ENCODE assay signal across 30 mouse cellular contexts in the genomic region with DNA sequence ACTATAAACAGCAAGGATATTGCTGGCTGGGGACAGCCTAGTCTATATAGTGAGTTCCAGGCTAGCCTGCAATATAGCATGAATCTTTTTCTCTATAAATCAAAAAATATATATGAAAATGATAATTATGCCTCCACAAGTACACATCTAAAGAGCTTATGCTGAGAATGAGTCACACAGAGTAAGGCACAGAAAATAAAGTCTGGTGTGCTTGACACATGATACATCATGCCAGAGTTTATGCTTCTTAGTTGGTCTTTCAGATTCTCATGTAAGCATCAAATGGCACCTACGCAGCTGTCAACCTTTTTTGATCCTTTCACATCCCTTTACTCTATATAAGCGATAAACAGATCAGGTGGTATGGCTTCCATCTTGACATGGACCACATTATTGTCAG.
"Had no signal": no experiment of that assay in that cellular context is flagged by ENCODE, and none has a peak within 500 bp of the region (broad histone marks: within the 10 kb centered on the region; RNA-seq: fewer than 3 reads in every experiment).

No protein-coding gene starts in this region.

- H3K27ac ChIP-seq: limb, embryonic 10.5 days; limb, embryonic 12.5 days; limb, embryonic 13.5 days; limb, embryonic 15.5 days; liver, embryonic 12.5 days; liver, embryonic 13.5 days; liver, embryonic 14.5 days; liver, embryonic 15.5 days; lung, embryonic 15.5 days; macrophage; midbrain, embryonic 10.5 days; midbrain, embryonic 12.5 days; midbrain, embryonic 13.5 days; midbrain, embryonic 15.5 days; neural tube, embryonic 12.5 days had no signal

- DNase-seq: left cerebral cortex, postnatal 4 days; liver; liver, embryonic 13.5 days; liver, postnatal 0 days; lung, adult 18-20 months; lung, adult 2 months; lung, embryonic 14.5 days; lung, postnatal 10 days; lung, postnatal 14 days; lung, postnatal 36 days; lung, postnatal 4 days; midbrain, embryonic 14.5 days had no signal

- H3K4me3 ChIP-seq: limb, embryonic 10.5 days; limb, embryonic 12.5 days; limb, embryonic 13.5 days; limb, embryonic 15.5 days; liver, embryonic 12.5 days; liver, embryonic 13.5 days; liver, embryonic 15.5 days; lung, embryonic 15.5 days; megakaryocyte, embryonic 14.5 days; midbrain, embryonic 10.5 days; midbrain, embryonic 12.5 days; midbrain, embryonic 13.5 days; midbrain, embryonic 15.5 days; myocyte; neural tube, embryonic 12.5 days had no signal

- ATAC-seq: liver, embryonic 12.5 days; liver, postnatal 0 days; lung, postnatal 0 days; midbrain, embryonic 13.5 days; midbrain, embryonic 15.5 days; midbrain, embryonic 16.5 days had no signal
